Mouse (Mus musculus) T-helper 2 cell (primary cell): ENCODE data around the gene Mettl15.
"Not testable (repeated sequence)": the region's sequence is repeated elsewhere in the genome, so short reads cannot be mapped to it uniquely, and the experiment has no call there.

Experiments used
- in situ Hi-C: fragments of 300-600 bp; cut with MboI, MseI; formaldehyde crosslinking; loops from one replicate; pipeline ENCODE4 v1.15.1; 2025; ENCODE audit warnings: high pct_unique_total_duplicates

Mettl15 gene

GRCm38 (mm10) chr2:109280600-109281340 is at the start of gene Mettl15, which contains the start of gene Kif18a:
Gene Mettl15 (minus strand): TSS chr2:109280748.
Gene Kif18a (plus strand): TSS chr2:109280738.
- in situ Hi-C loops = loop anchor here (25.0 kb wide), 1 partner anchor 607 kb away; the partner anchor contains the start of gene Lin7c

- in situ Hi-C loops = no loop called here
Measured at GRCm38 (mm10) chr2:109311369-109311768, 30.8 kb upstream of the Mettl15 start.

GRCm38 (mm10) chr2:109303638-109304037 is 23.1 kb upstream of the Mettl15 start:
- in situ Hi-C loops = no loop called here

- in situ Hi-C loops = no loop called here
Measured at GRCm38 (mm10) chr2:109302234-109302633, 21.7 kb upstream of the Mettl15 start.

GRCm38 (mm10) chr2:109298160-109298559 is 17.6 kb upstream of the Mettl15 start:
- in situ Hi-C loops = loop anchor here (25.0 kb wide), 1 partner anchor 589 kb away; the partner anchor contains the start of gene Lin7c

- in situ Hi-C loops = loop anchor here (25.0 kb wide), 1 partner anchor 591 kb away; the partner anchor contains the start of gene Lin7c
Measured at GRCm38 (mm10) chr2:109296264-109296663, 15.7 kb upstream of the Mettl15 start.

- in situ Hi-C loops = loop anchor here (25.0 kb wide), 1 partner anchor 598 kb away; the partner anchor contains the start of gene Lin7c
Measured at GRCm38 (mm10) chr2:109289327-109289726, 8.8 kb upstream of the Mettl15 start.

- in situ Hi-C loops = loop anchor here (25.0 kb wide), 1 partner anchor 603 kb away; the partner anchor contains the start of gene Lin7c
Measured at GRCm38 (mm10) chr2:109284121-109284520, 3.6 kb upstream of the Mettl15 start.

- in situ Hi-C loops = loop anchor here (25.0 kb wide), 1 partner anchor 606 kb away; the partner anchor contains the start of gene Lin7c
Measured at GRCm38 (mm10) chr2:109281341-109281690, 768 bp upstream of the Mettl15 start.

- in situ Hi-C loops = loop anchor here (25.0 kb wide), 1 partner anchor 607 kb away; the partner anchor contains the start of gene Lin7c
Measured at GRCm38 (mm10) chr2:109280272-109280599, 312 bp downstream of the Mettl15 start.

GRCm38 (mm10) chr2:109278036-109278435 is 2.5 kb downstream of the Mettl15 start:
- in situ Hi-C loops = loop anchor here (25.0 kb wide), 1 partner anchor 609 kb away; the partner anchor contains the start of gene Lin7c

GRCm38 (mm10) chr2:109277593-109277992 is 3.0 kb downstream of the Mettl15 start:
- in situ Hi-C loops = loop anchor here (25.0 kb wide), 1 partner anchor 610 kb away; the partner anchor contains the start of gene Lin7c

GRCm38 (mm10) chr2:109273098-109273497 is 7.5 kb downstream of the Mettl15 start:
- in situ Hi-C loops = no loop called here

- in situ Hi-C loops = no loop called here
Measured at GRCm38 (mm10) chr2:109262779-109263178, 17.8 kb downstream of the Mettl15 start.

GRCm38 (mm10) chr2:109241947-109242346 is 38.6 kb downstream of the Mettl15 start:
- in situ Hi-C loops = no loop called here

GRCm38 (mm10) chr2:109235741-109236140 is 44.8 kb downstream of the Mettl15 start:
- in situ Hi-C loops = no loop called here

- in situ Hi-C loops = no loop called here
Measured at GRCm38 (mm10) chr2:109233876-109234275, 46.7 kb downstream of the Mettl15 start.

- in situ Hi-C loops = no loop called here
Measured at GRCm38 (mm10) chr2:109230443-109230842, 50.1 kb downstream of the Mettl15 start.

GRCm38 (mm10) chr2:109227196-109227595 is 53.4 kb downstream of the Mettl15 start:
- in situ Hi-C loops = no loop called here

- in situ Hi-C loops = loop anchor here (5.0 kb wide), 1 partner anchor 39 kb away; no protein-coding TSS in a partner anchor
Measured at GRCm38 (mm10) chr2:109221470-109221869, 59.1 kb downstream of the Mettl15 start.

GRCm38 (mm10) chr2:109216678-109217077 is 63.9 kb downstream of the Mettl15 start:
- in situ Hi-C loops = not testable (repeated sequence)

GRCm38 (mm10) chr2:109210641-109211040 is 69.9 kb downstream of the Mettl15 start:
- in situ Hi-C loops = not testable (repeated sequence)

GRCm38 (mm10) chr2:109208032-109208431 is 72.5 kb downstream of the Mettl15 start:
- in situ Hi-C loops = no loop called here
